Mouse (Mus musculus) kidney, adult 11 months (tissue): Measurements from ENCODE around the gene Rnf150.

Experiments
- DNase-seq: peaks from one replicate; pipeline ENCODE4 v3.0.0; 2022

Rnf150 gene

DNA sequence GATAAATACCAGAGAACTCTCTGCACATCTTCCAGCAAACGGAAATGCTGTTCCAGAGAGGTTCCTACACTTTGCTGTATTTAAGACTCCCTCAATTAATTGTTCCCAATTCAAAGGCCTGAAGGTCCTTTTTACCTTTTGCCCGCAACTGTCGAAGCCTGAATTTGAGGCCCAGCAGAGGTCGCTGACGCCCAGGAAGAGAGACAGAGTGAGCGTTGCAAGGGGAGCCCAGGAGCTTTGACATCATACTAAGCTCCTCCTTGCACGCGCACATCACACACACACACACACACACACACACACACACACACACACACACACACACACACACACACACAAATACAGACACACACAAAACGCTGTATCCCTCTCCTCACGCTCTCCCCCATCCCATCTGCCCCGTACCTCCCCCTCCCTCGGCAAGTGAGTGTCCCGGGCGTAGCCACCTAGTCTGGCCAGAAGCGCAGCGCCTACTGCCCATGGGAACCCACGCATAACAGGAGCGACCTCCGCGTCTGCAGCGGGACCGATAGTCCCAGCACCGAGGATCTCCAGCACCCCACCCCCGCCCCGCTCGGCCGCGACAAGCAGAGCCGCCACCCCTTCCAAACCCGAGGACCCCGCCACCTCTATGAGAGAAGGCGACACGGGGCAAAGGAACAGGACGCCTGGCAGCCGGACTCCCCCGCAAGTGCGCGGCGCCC is at the start of gene Rnf150:
Rnf150 (plus strand) TSS at position 316 of the 704 bp plus-strand sequence.
- peak; percentile 45 for DNase-seq

DNA sequence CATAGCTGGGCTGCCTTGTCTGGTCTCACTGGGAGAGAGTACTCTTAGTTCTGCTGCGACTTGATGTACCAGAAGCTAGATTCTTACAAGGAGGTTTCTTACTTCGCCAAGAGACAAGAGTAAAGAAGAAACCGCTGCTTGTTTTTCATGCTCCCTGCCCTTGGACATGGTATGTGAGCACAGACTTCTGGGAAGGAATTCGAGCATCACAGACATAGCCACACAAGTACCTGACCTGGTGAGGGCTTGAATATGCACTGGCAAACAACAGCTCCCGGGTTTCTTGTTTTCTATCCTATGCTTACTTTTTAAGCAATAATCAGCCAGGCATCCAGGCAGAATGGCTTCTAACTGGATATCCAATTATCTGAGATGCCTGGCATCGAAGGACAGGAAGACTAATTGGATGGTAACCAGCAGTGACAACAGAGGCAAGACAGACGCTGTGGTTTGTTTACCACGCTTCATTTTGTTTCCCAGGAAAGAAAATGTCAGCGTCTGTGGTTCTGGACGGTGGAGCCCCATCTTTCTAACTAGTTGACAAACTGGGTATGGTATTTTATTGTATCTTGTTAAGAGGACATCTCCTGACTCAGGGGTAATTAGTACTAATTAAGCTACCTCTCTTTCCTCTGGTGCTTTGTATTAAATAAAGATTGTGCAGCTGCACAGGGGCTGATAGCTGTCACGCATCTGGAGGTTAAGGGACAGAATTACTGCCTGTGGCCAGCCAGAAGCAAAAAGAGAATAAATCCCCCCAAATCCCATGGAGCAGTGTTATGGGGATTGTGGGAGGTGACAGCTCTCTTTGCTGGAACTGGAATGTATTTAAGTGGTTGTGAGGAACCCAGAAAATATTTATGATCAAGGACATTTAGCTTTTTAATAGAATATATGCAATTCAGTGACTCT is 36.8 kb upstream of the Rnf150 start:
- no peak for DNase-seq

DNA sequence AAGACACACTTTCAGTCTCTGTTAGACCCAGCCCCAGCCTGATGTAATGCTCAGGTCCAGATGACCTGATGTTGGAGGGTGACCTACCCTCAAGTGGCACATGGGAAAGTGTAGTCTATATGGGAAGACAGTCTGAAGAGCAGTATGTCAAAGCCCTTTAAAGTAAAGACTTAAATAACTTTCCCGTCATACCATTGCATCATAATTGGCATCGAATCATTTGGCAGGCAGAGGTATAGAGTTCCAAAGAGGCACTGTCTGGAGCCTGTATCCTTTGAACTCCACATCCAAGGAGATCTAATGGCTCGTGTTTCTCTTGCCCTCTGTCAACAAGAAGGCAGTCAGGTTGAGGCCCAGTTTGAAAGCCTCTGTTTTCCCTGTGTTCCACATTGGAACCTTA is 22.7 kb upstream of the Rnf150 start:
- no peak for DNase-seq

DNA sequence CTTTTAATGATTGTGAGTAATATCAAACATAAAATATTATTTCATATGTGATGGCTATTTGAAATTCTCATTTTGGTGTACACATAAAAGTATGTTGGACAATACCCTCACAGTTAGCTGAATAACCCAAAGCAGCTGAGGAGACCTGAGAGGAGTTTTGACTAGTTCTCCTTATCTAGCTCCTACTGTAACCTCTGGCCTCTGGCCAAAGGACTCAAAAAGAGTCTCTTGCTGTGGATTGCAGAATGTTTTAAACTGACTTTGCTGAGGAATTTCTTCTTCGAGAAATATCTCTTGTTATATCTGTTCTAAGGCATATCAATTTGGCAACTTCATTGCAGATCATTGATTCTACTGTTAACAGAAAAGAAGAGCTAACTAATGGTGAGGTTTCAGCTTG is 22.2 kb upstream of the Rnf150 start:
- DNase-seq: no peak

DNA sequence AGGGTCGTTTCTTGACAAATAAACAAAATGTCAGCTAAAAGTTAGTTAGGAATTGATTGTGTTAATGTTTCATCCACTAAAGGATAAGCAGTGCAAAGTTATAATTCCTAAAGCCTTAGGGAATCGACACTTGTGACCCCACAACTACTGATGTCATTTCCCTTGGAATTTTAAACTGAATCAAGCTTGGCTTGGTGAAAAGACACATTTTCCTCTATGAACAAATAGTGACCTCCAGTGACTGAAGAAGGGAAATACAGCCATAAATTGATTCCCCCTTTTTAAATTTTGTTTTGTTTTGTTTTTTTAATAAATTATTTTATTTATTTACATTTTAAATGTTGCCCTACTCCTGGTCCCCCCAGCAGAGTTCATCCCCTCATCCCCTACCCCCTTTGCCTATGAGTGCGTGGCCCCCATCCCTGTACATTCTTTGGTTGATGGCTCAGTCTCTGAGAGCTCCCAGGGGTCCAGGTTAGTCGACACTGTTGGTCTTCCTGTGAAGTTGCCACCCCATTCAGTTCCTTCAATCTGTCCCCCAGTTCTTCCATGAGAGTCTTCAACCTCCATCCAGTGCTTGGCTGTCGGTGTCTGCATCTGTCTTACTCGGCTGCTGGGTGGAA is 21.5 kb upstream of the Rnf150 start:
- no peak for DNase-seq

DNA sequence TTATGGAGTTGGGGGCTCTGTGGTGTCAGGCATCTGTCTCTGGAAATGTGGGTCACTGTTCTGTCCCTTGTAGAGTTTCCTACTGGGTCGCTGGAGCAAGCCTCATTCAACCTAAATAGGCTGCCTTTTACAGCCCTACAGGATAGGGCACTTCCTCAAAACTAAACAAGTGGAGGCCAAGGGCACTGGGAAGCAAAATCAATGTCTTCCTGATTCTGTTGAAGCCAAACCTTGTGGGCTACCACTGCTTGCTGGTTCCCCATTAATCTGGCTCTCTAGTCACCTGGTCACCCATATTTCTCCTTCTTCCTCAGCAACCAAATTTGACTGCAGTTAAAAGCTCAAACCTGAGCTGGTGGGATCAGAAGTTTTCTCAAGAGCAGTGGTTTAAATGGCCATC is 19.5 kb upstream of the Rnf150 start:
- DNase-seq: no peak

DNA sequence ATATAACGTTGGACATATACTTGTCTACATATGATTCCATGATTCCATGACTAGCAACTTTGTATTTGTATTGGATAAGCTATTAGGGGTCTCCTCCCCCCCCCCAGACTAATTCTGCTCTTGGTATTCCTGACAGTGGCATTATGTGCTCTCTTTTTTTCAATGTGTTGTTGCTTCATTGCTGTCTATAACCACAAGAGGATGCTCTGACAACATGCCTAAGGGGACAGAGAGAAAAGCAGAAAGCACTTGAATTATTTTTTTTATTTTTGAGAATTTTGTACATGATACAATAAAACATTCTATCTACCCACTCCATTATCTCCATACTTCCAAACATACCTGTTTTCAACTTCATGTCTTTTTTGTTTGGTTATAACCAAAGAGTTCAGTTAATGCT is 18.7 kb upstream of the Rnf150 start:
- no peak for DNase-seq

DNA sequence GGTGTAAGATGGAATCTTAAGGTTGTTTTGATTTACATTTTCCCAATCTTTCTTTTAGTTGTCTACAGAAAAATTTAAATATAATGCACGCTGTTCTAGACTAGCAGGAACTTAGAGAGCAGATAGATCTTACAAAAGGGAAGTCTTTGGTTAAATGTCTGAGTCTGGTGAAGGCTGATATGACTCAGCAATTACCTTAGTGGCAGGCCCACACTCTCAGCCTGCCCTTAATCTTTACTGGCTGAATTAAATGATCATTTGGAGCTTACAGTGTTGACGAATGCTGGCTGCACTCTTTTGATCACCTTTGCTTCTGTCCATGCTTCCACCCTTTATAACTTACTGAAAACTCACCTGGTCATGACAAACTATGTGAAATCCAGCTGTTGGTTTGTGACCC is 17.1 kb upstream of the Rnf150 start:
- no peak for DNase-seq

DNA sequence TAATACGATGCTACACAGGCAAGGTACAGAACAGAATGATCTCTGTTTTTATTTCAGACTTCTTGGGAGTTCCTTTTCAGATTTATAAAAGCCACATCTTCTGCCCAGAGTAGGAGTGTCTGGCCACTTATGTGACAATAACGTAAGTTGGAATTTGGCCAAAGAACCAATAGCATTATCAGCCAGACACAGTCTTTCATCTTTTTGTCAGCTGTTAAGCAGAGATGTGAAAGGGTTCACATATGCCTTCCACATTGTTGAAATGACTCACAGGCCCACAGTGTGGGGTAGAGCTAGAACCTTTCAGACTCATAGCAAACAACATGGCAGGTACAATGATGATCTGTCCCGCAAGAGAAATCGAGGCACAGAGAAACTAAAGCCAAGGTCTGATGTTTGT is 16.4 kb upstream of the Rnf150 start:
- no peak for DNase-seq

DNA sequence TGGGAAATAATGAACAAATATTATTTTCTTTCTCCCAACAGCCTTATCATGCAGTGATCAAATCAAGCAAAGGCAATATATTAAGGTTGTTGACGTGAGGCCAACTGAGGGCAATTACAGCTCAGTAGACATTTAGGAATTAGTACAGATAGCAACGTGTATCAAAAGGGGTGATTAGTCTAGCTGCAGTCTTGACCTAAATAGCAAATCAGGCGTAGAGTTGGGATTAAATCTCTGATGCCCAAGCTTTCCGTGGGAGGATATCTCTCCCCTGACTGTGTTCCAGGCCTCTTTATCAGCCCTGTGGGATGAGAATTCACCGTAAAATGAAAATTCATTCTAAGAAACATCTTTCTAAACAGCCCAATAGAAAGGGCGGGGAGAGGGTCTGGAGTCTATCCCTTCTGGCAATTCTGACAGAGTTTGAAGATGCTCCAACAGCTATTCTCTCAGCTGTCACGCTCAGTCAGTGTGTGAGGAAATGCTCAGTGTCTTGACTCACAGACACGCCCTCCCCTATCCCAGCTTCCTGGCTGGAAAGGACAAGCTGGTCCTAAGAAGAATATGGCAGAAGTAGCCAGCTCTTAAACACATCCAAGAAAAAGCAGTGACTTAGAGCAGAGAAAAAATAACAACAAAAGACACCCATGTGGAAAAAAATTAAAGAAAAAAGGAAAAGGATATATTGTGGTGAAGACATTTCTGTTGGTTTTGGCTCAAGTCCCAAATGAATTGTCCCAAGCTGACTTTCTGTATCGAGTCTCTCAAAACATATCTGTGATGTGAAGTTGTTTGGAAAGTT is 4.4 kb upstream of the Rnf150 start:
- no peak for DNase-seq

DNA sequence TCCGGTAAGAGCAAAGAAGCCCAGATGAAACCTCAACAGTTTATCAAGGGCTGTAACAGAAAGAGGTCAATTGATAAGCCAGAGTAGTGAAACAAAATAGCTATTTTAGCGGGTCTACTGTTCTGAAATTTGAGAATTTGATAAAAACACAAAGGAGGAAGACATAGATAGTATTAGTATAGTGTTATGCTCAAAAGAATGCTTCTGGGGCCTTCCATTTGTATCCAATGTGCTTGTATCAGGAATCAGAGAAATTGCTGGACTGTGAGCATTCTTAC is 3.9 kb upstream of the Rnf150 start:
- no peak for DNase-seq

DNA sequence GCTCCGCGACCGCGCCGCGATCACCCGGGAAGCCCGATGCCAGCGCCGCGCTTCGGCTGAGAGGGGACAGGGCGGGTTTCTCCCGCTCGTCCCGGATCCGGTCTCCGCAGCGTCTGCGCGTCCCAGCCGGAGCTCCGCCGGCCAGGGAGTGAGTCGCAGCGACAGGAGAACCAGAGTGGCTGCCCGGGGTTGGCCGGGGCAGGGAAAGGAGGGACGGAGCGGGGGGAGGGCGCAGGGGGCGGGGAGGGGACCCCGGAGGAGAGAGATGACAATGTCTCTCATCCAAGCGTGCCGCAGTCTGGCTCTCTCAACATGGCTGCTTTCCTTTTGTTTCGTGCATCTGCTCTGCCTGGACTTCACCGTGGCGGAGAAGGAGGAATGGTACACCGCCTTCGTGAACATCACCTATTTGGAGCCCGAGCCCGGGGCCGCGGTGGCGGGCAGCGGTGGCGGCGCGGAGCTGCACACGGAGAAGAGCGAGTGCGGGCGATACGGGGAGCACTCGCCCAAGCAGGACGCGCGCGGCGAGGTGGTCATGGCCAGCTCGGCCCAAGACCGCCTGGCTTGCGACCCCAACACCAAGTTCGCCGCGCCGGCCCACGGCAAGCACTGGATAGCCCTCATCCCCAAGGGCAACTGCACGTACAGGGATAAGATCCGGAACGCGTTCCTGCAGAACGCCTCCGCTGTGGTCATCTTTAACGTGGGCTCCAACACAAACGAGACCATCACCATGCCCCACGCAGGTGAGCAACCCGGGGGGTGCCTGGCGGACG is 777 bp downstream of the Rnf150 start:
- DNase-seq: no peak

DNA sequence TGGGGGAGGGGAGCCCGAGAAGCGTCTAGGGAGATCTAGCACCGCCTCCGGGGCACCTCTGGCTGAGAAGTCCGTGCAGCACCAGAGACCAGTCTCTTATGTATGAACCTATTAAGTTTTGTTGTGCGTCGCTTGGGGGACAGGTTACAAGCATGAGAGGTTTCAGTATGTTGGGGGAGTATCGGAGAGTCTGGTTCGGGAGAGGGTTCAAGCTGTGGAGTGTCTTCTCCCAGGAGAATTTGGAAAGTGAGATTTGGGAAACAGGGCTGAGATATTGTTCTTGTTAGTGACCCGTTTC is 1.3 kb downstream of the Rnf150 start:
- DNase-seq: no peak

DNA sequence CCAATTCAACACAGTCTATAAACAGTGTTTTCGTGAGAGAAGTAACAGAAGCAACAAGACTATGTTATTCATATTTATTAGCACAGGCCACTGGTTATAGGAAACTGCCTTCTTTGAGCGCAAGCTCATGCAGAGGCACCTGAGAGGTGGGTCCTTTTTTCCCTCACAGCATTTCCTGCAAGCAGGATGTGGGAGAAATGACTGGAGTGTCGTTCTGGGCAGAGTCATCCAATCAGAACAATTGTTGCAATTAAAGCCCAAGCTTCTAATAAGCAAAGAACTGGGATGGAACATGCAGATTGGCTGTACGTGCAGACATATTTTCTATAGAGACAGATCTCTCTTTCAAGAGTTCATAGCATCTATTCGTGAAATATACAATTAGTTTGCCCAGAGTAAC is 2.1 kb downstream of the Rnf150 start:
- no peak for DNase-seq

DNA sequence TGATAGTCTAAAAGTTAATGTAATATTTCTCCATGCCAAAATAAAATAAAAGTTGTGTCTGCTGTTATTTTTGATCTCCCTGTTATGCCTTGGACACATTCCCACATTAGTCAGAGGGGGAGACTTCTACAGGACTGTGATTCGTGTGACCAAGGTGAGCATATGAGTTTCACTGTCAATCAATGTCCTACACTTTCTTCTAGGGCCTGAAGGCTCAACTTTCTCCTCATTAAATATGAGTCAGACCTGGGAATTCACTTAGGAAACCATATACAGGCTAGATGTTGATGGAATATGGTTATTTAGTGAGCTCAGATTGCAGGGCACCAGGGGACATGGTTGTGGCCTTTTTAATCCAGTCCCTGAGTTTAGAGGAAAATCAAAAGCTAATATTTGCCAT is 3.1 kb downstream of the Rnf150 start:
- no peak for DNase-seq

DNA sequence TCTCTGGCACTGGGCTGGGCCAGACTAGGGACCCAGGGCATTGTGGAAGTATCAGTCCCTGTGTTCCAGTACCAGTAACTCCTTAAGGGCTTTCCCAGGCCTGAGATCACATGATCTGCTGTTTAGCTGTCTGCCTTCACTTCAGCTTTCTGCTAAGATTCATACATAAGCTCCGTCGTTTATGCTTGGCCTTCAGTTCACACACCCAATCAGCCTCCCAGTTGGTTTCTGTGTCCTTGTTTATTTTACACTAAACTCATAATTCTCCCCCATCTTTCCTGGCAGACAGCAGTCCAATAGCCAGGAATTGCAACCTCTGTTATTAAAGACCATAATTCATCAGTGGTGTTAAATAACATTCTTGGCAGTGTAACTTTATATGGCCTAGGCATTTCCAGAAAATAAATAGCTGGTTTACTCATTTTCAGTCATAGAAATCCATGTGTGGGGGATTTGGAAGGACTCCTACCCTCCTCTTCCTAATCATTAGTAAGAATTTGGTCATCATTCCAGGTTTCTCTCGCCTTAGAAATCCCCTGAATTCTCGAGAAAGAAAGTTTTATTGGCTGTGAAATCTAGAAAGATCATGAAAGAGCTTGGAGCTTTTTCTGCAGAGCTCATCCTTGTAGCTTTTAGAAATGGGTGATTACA is 7.8 kb downstream of the Rnf150 start:
- no peak for DNase-seq

DNA sequence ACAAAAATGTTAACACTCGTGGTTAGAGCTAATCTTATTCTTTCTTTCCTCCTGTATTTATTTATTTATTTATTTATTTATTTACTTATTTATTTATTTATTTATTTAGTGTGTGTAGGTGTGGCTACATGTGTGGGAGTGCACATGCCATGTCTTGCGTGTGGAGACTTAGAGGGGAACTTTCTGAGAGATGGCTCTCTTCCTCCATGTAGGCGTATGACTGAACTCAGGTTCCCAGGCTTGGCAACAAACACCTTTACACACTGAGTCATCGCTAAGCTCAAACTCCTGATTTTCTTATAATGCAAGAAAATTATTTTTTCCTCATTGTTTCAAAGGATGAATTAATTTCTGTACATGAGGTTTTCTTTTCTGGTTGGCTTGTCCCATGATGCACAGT is 8.8 kb downstream of the Rnf150 start:
- DNase-seq: no peak

DNA sequence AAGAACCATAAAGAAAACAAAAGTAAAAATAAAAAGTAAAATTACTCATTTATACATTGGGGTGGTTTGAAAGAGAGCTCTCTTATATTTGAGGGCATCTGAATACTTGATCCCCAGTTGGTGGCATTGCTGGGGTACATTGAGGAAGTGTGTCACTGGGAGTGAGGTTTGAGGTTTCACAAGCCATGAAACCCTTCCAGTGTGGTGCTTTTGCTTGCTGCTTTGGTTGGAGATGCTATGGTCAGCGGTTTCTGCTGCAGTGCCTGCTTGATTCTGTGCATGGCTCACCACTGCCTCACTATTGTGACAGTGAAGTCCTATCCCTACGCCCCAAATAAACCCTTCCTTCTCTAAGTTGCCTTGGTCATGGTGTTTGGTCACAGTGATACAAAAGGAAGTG is 10.9 kb downstream of the Rnf150 start:
- no peak for DNase-seq

DNA sequence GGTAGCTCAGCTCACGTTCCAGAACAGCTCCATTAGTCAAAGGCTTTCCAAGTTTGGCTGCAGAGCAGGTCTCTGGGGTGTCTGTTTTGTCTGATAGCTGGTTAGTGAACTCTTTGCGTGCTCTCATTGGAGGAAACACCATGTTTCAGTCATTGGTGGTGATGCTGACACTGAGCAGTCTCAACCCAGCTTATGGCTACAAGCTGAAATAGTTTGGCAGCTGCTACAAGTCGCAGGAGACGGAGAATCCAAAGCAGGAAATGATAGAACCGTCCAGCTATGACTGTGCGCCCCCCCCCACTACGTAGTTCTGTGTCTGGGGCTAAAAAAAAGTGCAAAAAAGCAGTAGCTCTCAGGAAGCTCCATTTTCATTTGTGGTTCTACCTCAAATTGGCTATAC is 12.0 kb downstream of the Rnf150 start:
- no peak for DNase-seq

DNA sequence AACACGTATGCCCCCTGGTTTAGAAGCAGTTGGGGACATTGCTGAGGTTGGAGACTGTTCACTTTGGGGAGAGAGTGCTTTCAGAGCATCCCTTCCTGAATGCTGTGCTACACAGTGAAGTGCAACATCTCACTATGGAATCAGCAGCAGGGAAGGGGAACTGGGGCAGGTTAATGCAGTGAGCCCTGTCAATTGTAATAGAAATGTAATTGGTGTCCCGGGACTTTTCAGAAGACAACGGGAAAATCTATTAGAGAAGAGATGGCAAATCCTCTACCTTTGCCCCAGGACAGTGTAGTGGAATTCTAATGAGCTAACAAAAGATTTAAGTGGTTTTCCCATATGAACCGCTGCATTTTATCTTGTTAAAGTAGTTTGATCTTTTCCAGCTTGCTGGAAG is 21.3 kb downstream of the Rnf150 start:
- no peak for DNase-seq

DNA sequence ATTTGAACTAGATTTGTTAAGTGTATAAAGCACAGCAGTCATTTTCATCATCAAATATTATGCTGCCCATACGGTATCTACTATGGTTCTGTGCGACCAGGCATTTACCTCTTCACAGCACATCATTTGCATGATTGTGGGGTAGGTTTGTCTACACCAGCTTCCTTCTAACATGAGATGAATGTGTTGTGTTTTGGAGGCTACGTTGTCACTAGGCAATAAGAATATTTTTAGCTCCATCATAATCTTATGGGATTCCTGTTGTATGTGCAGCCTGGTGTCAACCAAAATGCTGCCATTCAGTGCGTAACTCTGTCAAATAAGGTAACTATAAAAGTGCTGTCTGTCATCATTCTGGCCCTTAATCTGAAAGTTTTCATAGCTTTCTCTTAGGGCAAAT is 24.1 kb downstream of the Rnf150 start:
- DNase-seq: no peak

DNA sequence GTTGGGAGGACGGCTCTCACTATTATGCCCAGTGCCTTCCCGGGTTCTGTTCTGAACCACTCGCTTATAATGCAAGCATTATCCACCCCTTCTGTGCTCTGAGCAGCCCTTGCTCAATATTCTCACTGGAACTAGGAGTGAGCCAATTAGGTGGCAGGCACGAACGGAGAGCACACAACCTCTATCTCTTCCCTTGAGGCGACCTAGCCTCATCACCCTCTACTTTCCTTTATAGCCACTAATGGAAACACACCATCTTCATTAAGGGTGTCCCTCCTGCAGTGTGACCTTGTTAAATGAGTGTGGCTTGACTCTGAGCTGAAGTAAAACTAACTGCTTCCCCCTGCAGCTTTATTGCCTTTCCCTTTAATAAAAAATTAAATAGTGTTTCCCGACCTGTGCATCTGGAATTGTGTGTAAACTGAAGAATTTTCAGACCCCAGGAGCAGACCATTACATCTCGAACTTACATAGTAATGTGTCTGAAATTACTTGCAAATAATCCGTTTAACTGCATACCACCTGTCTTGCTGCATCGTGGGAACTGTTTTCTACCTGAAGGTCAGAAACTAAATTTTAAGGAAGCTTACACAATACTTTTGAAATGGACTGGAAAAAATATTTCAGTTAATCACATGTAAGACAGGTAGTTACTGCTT is 26.0 kb downstream of the Rnf150 start:
- no peak for DNase-seq
